Mouse (Mus musculus): Measurements from ENCODE around the gene Cntn4. TPM values are rescaled to one million over a fixed set of nuclear protein-coding genes. Genes with fewer than 3 reads are reported as not detected.
"Not testable (repeated sequence)": the region's sequence is repeated elsewhere in the genome, so short reads cannot be mapped to it uniquely, and the experiment has no call there.

Gene Cntn4
- polyA plus RNA-seq, 1 experiment from 2014 or later = 6.3 TPM

- WGBS = 86% methylated on average over 2 of the region's 2 CpGs
- not testable (repeated sequence) for H3K9ac ChIP-seq (ENCODE audit: low read depth, low read length); H3K9me3 ChIP-seq (ENCODE audit: control insufficient read depth, low read length); H3K4me2 ChIP-seq (replicated peaks; ENCODE audit: low read depth, low read length); H3K36me3 ChIP-seq (ENCODE audit: control insufficient read depth, insufficient read depth, low read length); H3K4me1 ChIP-seq (ENCODE audit: control insufficient read depth, insufficient read depth, low read length); H3K27ac ChIP-seq (ENCODE audit: low read depth, low read length); ATAC-seq (ENCODE audit: low FRiP score, low TSS enrichment); H3K27me3 ChIP-seq (ENCODE audit: control insufficient read depth, insufficient read depth, low read length); H3K4me3 ChIP-seq (ENCODE audit: low read length)
Observed at GRCm38 (mm10) chr6:106358801-106359200, 681.3 kb downstream of the Cntn4 start.

DNA sequence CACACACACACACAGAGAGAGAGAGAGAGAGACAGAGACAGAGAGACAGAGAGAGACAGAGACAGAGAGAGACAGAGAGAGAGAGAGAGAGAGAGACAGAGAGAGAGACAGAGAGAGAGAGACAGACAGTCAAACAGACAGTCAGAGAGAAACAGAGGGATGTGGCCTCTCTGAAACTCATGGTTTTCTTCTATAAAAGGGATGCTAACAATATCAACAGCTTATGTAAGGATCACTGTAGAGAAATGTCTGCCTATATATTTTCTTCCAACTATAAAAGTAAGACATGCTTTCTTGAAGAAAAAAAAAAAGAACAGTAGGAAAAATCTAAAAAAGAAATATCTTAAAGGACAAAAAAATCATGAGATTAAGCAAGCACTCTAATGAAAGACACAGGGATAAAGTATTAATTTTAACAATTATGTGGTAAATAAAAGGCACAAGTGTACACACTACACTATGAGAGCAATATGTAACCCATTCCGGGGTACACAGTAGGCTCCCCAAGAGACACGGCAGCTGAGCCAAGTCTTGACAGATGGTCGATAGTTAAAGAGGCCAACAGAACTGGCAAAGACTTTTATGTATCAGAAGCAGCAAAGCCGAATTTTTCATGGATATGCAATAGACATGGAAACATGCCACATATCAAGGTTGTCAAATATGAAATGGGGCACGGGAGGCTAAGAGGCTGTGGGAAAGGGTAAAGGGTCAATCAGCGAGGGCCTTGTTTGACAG, 704.0 kb downstream of the Cntn4 start:
- no peak overlapping the region for H3K27ac ChIP-seq (ENCODE audit: low read depth, low read length)
- no peaks in the 10 kb centered on the region for H3K27me3 ChIP-seq (ENCODE audit: control insufficient read depth, insufficient read depth, low read length)
- no peaks in the 10 kb centered on the region for H3K9me3 ChIP-seq (ENCODE audit: control insufficient read depth, low read length)
- no peaks in the 10 kb centered on the region for H3K4me1 ChIP-seq (ENCODE audit: control insufficient read depth, insufficient read depth, low read length)
- WGBS = 76% methylated on average over 6 of the region's 6 CpGs
- H3K4me2 ChIP-seq (replicated peaks; ENCODE audit: low read depth, low read length) = no peak overlapping the region
- no peak overlapping the region for H3K9ac ChIP-seq (ENCODE audit: low read depth, low read length)
- ATAC-seq (ENCODE audit: low FRiP score, low TSS enrichment) = no peak
- H3K4me3 ChIP-seq (ENCODE audit: low read length) = no peak overlapping the region
- no peaks in the 10 kb centered on the region for H3K36me3 ChIP-seq (ENCODE audit: control insufficient read depth, insufficient read depth, low read length)

GRCm38 (mm10) chr6:106387833-106388406, 710.5 kb downstream of the Cntn4 start:
- H3K9ac ChIP-seq (ENCODE audit: low read depth, low read length) = no peak overlapping the region
- WGBS = 80% methylated on average over 2 of the region's 2 CpGs

DNA sequence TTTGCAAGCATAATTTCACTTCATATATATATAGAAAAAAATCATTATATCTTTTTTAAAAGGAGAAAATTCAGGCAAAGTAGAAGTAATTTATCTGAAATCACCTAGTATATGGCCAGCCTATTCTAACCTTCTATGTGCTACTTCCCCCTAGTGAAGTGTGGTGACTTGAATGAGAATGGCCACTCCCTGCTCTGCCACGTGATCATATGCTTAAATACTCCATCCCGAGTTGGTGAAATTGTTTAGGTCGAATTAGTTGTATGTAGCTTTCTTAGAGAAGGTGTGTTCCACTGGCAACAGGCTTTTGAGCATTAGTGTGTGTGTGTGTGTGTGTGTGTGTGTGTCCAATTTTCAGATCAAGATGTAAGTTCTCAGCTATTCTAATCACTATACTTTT, 730.6 kb downstream of the Cntn4 start:
- Histone ChIP-seq H3K4me2 (replicated peaks; ENCODE audit: low read depth, low read length) (no peak overlapping the region), H3K27ac (ENCODE audit: low read depth, low read length) (no peak overlapping the region), H3K9me3 (ENCODE audit: control insufficient read depth, low read length) (no peaks in the 10 kb centered on the region), H3K4me1 (ENCODE audit: control insufficient read depth, insufficient read depth, low read length) (no peaks in the 10 kb centered on the region), H3K4me3 (ENCODE audit: low read length) (no peak overlapping the region), H3K27me3 (ENCODE audit: control insufficient read depth, insufficient read depth, low read length) (no peaks in the 10 kb centered on the region), H3K9ac (ENCODE audit: low read depth, low read length) (no peak overlapping the region), H3K36me3 (ENCODE audit: control insufficient read depth, insufficient read depth, low read length) (no peaks in the 10 kb centered on the region)
- whole genome bisulfite sequencing = 82% methylated on average over 3 of the region's 3 CpGs
- no peak for ATAC-seq (ENCODE audit: low FRiP score, low TSS enrichment)

More at GRCm38 (mm10) chr6:106387833-106388406, 710.5 kb downstream of the Cntn4 start:
- H3K4me3 ChIP-seq (ENCODE audit: low read length) = no peak overlapping the region
- no peak overlapping the region for H3K4me2 ChIP-seq (replicated peaks; ENCODE audit: low read depth, low read length)
- no peaks in the 10 kb centered on the region for H3K27me3 ChIP-seq (ENCODE audit: control insufficient read depth, insufficient read depth, low read length)
- ATAC-seq (ENCODE audit: low FRiP score, low TSS enrichment) = no peak
- no peaks in the 10 kb centered on the region for H3K36me3 ChIP-seq (ENCODE audit: control insufficient read depth, insufficient read depth, low read length)
- H3K9me3 ChIP-seq (ENCODE audit: control insufficient read depth, low read length) = no peaks in the 10 kb centered on the region
- no peak overlapping the region for H3K27ac ChIP-seq (ENCODE audit: low read depth, low read length)
- H3K4me1 ChIP-seq (ENCODE audit: control insufficient read depth, insufficient read depth, low read length) = no peaks in the 10 kb centered on the region

DNA sequence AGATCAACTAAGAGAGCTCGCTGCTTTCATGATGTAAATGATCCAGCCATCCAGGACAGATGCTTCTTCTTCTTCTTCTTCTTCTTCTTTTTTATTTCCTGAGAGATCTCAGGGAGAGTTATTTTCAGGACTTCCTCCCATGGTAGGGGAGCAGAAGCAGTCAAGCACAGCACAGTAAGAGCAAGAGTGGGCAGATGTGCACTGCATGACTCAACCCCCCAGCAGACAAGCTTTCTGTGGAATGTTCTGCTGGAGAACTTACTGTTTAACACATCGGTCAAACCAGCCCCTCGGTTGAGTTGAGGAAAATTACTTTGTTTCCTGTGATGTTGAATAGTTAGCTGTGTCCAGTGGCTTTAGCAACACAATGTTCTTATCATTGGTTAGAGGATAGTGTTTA, 731.2 kb downstream of the Cntn4 start:
- no peaks in the 10 kb centered on the region for H3K36me3 ChIP-seq (ENCODE audit: control insufficient read depth, insufficient read depth, low read length)
- 76% methylated on average over 3 of the region's 3 CpGs for WGBS
- H3K4me2 ChIP-seq (replicated peaks; ENCODE audit: low read depth, low read length) = no peak overlapping the region
- H3K9me3 ChIP-seq (ENCODE audit: control insufficient read depth, low read length) = no peaks in the 10 kb centered on the region
- ATAC-seq (ENCODE audit: low FRiP score, low TSS enrichment) = no peak
- no peaks in the 10 kb centered on the region for H3K27me3 ChIP-seq (ENCODE audit: control insufficient read depth, insufficient read depth, low read length)
- no peaks in the 10 kb centered on the region for H3K4me1 ChIP-seq (ENCODE audit: control insufficient read depth, insufficient read depth, low read length)
- no peak overlapping the region for H3K9ac ChIP-seq (ENCODE audit: low read depth, low read length)
- no peak overlapping the region for H3K4me3 ChIP-seq (ENCODE audit: low read length)
- H3K27ac ChIP-seq (ENCODE audit: low read depth, low read length) = no peak overlapping the region

- Histone ChIP-seq H3K4me3 (ENCODE audit: low read length) (no peak overlapping the region), H3K36me3 (ENCODE audit: control insufficient read depth, insufficient read depth, low read length) (no peaks in the 10 kb centered on the region)
- ATAC-seq (ENCODE audit: low FRiP score, low TSS enrichment) = no peak
Observed at GRCm38 (mm10) chr6:106422947-106423346, 745.5 kb downstream of the Cntn4 start.

GRCm38 (mm10) chr6:106423471-106423870, 746.0 kb downstream of the Cntn4 start:
- H3K4me3 ChIP-seq (ENCODE audit: low read length) = no peak overlapping the region

More at GRCm38 (mm10) chr6:106422947-106423346, 745.5 kb downstream of the Cntn4 start:
- Histone ChIP-seq H3K4me2 (replicated peaks; ENCODE audit: low read depth, low read length) (no peak overlapping the region), H3K9me3 (ENCODE audit: control insufficient read depth, low read length) (no peaks in the 10 kb centered on the region), H3K27me3 (ENCODE audit: control insufficient read depth, insufficient read depth, low read length) (no peaks in the 10 kb centered on the region), H3K9ac (ENCODE audit: low read depth, low read length) (no peak overlapping the region), H3K4me1 (ENCODE audit: control insufficient read depth, insufficient read depth, low read length) (no peaks in the 10 kb centered on the region), H3K27ac (ENCODE audit: low read depth, low read length) (no peak overlapping the region)

GRCm38 (mm10) chr6:106426615-106427014, 749.2 kb downstream of the Cntn4 start:
- peak overlapping the region; percentile 19; the same call in 1 of the 2 replicates for H3K27ac ChIP-seq (ENCODE audit: low read depth, low read length)
- H3K4me2 ChIP-seq (replicated peaks; ENCODE audit: low read depth, low read length) = no peak overlapping the region
- no peaks in the 10 kb centered on the region for H3K4me1 ChIP-seq (ENCODE audit: control insufficient read depth, insufficient read depth, low read length)
- no peak overlapping the region for H3K9ac ChIP-seq (ENCODE audit: low read depth, low read length)
- no peaks in the 10 kb centered on the region for H3K9me3 ChIP-seq (ENCODE audit: control insufficient read depth, low read length)
- H3K36me3 ChIP-seq (ENCODE audit: control insufficient read depth, insufficient read depth, low read length) = no peaks in the 10 kb centered on the region
- H3K4me3 ChIP-seq (ENCODE audit: low read length) = no peak overlapping the region
- H3K27me3 ChIP-seq (ENCODE audit: control insufficient read depth, insufficient read depth, low read length) = no peaks in the 10 kb centered on the region
- ATAC-seq (ENCODE audit: low FRiP score, low TSS enrichment) = no peak
- WGBS = 54% methylated on average over 3 of the region's 3 CpGs

More at GRCm38 (mm10) chr6:106423471-106423870, 746.0 kb downstream of the Cntn4 start:
- Histone ChIP-seq H3K36me3 (ENCODE audit: control insufficient read depth, insufficient read depth, low read length) (no peaks in the 10 kb centered on the region), H3K9me3 (ENCODE audit: control insufficient read depth, low read length) (no peaks in the 10 kb centered on the region), H3K4me2 (replicated peaks; ENCODE audit: low read depth, low read length) (no peak overlapping the region), H3K9ac (ENCODE audit: low read depth, low read length) (no peak overlapping the region), H3K27me3 (ENCODE audit: control insufficient read depth, insufficient read depth, low read length) (no peaks in the 10 kb centered on the region), H3K27ac (ENCODE audit: low read depth, low read length) (no peak overlapping the region), H3K4me1 (ENCODE audit: control insufficient read depth, insufficient read depth, low read length) (no peaks in the 10 kb centered on the region)
- WGBS = 89% methylated on average over 2 of the region's 2 CpGs
- no peak for ATAC-seq (ENCODE audit: low FRiP score, low TSS enrichment)

- Histone ChIP-seq H3K36me3 (ENCODE audit: control insufficient read depth, insufficient read depth, low read length) (no peaks in the 10 kb centered on the region), H3K9me3 (ENCODE audit: control insufficient read depth, low read length) (no peaks in the 10 kb centered on the region), H3K27ac (ENCODE audit: low read depth, low read length) (no peak overlapping the region), H3K27me3 (ENCODE audit: control insufficient read depth, insufficient read depth, low read length) (no peaks in the 10 kb centered on the region), H3K9ac (ENCODE audit: low read depth, low read length) (no peak overlapping the region), H3K4me3 (ENCODE audit: low read length) (no peak overlapping the region), H3K4me2 (replicated peaks; ENCODE audit: low read depth, low read length) (no peak overlapping the region), H3K4me1 (ENCODE audit: control insufficient read depth, insufficient read depth, low read length) (no peaks in the 10 kb centered on the region)
- WGBS = 87% methylated on average over 3 of the region's 3 CpGs
- no peak for ATAC-seq (ENCODE audit: low FRiP score, low TSS enrichment)
Observed at GRCm38 (mm10) chr6:106431466-106431865, 754.0 kb downstream of the Cntn4 start.
